Mouse (Mus musculus): ENCODE results near the gene Eaf1.
"Not testable (repeated sequence)": the region's sequence is repeated elsewhere in the genome, so short reads cannot be mapped to it uniquely, and the experiment has no call there.

Eaf1 gene

DNA sequence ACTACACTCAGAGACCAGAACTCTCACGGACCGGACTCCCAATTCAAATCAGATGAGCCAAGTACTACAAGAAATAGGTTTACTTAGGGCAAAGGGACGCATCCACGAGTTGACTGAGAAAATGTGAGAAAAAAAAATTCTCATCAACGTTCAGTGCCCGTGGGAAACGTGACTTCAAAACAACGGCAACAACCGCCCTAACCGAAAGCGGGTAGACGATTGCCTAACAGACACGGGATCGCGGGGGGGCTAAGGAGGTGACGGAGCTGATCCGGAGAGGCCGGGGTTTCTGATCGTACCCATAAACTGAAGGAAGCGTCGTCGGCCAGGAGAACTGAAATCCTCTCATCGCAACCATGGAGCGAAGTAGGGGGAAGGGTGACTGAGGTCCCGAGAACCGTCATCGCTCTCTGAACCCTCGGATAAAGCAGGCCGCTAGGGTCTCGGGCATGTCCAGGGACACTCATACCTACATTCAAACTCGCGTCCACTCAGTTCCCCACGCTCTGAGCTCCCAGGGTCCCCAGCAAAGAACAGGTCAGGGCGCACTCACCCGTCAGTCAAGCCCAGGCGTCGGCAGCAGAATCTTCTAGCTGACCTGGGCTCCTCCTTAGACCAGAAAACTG, at the start of gene Eaf1:
Gene Eaf1 (plus strand): TSS at position 51 of the 626 bp plus-strand sequence.
- DNase-seq (ENCODE audit: low spot score) = no peak

DNA sequence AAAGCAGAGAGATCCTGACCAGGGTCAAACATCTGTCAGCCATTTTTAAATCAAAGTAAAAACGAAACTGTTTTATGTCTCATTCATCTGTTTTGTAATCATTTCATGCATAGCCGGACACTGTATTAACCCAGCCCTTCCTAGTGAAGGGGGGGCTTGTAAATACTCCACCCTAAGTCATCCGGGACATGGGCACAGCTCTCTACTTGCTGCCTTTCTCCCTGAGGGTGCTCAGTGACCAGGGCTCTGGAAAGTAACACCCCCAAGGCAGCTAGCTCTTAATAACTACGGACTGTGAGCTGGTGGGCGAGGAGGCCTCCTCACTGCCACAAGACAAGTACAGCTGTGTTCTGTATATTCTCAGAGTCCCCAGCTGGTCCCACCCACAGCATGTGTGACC, 45.2 kb upstream of the Eaf1 start:
- no peak for DNase-seq (ENCODE audit: low spot score)

DNA sequence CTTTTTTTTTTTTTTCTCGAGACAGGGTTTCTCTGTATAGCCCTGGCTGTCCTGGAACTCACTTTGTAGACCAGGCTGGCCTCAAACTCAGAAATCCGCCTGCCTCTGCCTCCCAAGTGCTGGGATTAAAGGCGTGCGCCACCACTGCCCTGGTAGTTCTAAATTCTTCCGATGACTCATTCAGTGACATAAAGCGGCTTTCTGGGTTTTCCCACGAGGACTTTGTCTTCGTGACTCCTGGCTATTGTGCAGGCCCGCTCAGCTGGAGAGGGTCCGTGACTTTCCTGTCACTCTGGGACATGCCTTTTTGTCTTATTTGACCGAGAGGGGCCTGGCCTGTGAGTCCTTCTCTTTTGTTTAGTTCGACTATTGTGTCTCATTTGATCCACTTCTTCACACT, 40.3 kb upstream of the Eaf1 start:
- DNase-seq (ENCODE audit: low spot score) = not testable (repeated sequence)

DNA sequence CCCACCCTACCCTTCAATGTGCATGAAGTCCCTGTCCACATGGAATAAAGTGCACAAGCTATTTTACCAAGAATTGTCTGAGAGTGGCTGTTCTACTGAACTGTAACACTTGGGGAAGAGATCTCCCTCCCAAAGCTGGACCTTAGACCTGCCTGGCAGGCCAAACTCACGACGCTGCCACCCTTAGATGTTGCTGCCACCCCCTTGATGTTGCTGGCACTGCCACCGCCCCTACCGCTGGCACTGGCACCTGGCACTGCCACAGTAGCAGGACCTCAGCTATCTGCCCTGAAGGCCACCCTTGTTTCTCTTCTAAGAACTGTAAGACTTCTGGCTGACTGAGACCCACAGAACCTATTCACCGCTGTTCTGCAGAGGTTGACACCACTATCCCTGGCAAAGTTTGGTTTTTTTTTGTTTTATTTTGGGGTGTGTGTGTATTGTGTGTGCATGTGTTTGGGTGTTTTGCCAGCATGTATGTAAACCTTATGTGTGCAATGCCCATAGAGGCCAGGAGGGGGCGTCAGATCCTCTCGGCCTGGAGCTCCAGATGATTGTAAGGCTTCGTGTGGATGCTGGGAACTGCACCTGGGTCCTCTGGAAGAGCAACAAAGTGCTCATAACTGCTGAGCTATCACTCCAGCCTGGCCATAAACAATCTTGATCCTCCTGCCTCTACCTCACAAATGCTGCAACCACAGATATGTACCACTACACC, 39.2 kb upstream of the Eaf1 start:
- no peak for DNase-seq (ENCODE audit: low spot score)

- DNase-seq (ENCODE audit: low spot score) = no peak
These were observed 38.0 kb upstream of the Eaf1 start for GRCm38 (mm10) chr14:31456064-31456721.

- no peak for DNase-seq (ENCODE audit: low spot score)
These were observed 36.2 kb upstream of the Eaf1 start for GRCm38 (mm10) chr14:31458006-31458405.

- not testable (repeated sequence) for DNase-seq (ENCODE audit: low spot score)
These were observed 32.0 kb upstream of the Eaf1 start for GRCm38 (mm10) chr14:31462226-31462625.

DNA sequence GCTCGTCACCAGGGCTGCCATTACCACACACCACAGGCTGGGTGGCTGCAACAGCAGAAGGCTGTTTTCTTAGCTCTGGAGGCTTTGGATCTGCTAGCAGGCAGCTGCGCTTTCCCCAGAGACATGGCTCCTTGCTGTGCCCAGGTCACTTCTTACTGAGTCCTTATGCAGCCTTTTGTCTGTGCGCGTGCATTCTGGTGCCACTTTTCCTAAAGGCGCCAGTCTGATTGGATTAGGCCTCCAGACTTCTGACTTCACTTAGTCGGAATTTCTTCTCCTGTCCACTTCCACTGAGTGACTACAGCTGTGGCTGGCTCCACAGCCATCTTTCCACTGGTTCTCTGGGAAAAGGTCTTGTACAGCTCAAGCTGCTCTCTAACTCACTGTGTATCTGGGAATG, 31.3 kb upstream of the Eaf1 start:
- DNase-seq (ENCODE audit: low spot score) = no peak

GRCm38 (mm10) chr14:31464176-31464575, 30.0 kb upstream of the Eaf1 start:
- no peak for DNase-seq (ENCODE audit: low spot score)

DNA sequence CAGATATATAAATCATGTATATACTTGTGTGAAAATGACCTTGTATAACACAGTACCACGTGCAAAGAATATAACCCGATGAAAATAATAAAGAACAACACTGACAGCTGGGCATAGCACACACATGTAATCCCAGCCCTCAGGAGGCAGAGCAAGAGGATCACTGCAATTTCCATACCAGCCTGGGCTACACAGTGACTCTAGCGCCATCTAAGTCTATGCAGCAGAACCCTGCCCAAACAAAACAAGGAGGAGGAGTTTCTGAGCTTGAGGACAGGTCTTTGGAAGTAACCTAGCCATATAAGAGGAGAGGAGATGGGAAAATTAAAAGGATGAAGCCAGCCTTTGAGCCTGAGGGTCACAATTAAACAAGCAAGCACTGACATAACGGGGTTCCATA, 24.5 kb upstream of the Eaf1 start:
- DNase-seq (ENCODE audit: low spot score) = no peak

GRCm38 (mm10) chr14:31472451-31473061, 21.6 kb upstream of the Eaf1 start:
- peak; percentile 41 for DNase-seq (ENCODE audit: low spot score)

DNA sequence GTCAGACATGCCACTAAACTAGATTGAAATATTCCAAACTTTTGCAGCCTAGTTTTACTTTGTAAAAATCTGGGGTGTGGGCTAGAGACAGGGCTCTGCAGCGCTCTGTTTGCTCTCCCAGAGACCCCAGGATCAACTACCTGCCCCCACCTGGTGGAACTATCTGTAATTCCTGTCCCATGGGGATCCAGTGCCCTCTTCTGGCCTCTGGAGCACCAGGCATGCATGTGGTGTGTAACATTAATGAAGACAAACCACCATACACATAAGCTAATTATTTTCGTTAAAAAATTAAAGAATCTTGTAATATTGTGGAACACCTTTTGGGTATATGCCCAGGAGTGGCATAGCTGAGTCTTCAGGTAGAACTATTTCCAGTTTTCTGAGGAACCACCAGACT, 20.9 kb upstream of the Eaf1 start:
- DNase-seq (ENCODE audit: low spot score) = no peak

DNA sequence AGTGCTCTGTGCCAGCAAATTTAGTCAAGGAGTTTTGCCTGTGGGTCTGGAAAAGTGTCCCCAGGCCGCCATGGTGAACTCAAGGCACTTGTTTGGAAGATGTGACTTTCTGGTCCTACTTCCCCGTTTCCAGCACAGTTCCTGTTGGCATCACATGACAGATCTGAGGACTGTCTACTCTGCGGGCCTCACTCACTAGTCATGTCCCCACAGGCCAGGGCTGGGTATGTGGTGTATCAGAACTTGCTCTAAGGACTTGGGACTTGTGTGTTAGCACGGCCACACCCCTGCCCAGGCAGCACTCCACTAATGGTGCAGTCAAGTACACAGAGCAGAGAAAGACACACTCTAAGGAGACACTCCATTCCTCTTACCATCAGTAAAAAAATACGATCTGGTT, 11.8 kb upstream of the Eaf1 start:
- no peak for DNase-seq (ENCODE audit: low spot score)

DNA sequence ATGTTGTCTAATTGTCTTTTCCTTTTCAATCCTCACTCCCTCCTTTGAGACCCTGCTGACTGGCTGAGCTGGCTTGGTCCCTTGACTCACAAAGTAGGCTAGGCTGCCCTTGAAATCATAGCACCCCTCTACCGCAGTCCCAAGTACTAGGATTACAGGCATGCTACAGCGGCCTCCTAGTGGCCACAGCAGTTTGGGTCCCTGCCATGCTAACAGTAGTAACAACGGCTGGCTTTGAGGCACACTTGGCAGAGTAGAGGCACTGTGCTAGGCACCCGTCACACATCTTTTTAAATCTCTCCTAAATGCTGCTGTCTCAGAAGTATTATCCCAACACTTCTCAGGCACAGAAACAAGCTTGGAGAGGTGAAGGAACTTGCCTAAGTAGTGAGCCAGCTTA, 7.7 kb upstream of the Eaf1 start:
- DNase-seq (ENCODE audit: low spot score) = no peak

DNA sequence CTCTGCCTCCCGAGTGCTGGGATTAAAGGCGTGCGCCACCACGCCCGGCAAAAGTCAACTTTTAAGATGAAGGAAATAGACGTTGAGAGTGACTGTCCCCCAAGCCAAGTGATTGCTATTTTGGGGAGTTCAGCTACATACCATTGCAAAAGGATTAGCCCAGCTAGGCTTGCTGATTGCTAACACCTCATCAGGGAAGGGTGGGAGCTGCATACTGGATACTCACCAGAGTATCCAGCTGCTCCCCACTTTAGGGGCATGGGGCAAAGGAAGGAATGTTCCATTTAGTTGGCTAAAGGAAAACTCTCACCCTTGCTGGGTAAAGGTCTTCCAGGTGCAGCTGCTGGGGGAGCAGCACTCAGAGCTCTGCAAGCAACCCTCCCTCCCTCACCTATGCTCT, 6.1 kb upstream of the Eaf1 start:
- DNase-seq (ENCODE audit: low spot score) = no peak

DNA sequence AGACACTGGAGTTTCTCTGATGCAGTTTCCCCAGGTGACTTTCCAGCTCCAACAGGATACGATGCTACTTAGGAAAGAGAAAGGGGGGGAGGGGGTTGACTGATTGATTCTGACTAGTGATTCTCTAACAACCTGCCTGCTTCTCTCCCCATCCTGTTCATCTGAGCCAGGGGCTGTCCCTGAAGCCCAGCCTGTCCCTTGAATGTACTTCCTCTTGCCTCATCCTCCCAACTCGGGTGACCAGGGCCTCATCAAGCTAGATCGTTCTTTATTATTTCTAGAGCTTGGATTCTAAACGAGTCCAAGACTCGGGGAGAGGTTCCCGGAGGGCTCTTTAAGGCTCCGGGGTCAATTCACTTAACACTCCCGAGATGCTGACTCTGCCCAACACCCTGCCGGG, 298 bp upstream of the Eaf1 start:
- no peak for DNase-seq (ENCODE audit: low spot score)

GRCm38 (mm10) chr14:31494975-31495455, 816 bp downstream of the Eaf1 start, which contains the start of gene Mettl6:
TSS of gene Mettl6 (minus strand) at chr14:31495040.
- DNase-seq (ENCODE audit: low spot score) = peak; percentile 75

- DNase-seq (ENCODE audit: low spot score) = no peak
These were observed 1.3 kb downstream of the Eaf1 start for GRCm38 (mm10) chr14:31495538-31495937.

DNA sequence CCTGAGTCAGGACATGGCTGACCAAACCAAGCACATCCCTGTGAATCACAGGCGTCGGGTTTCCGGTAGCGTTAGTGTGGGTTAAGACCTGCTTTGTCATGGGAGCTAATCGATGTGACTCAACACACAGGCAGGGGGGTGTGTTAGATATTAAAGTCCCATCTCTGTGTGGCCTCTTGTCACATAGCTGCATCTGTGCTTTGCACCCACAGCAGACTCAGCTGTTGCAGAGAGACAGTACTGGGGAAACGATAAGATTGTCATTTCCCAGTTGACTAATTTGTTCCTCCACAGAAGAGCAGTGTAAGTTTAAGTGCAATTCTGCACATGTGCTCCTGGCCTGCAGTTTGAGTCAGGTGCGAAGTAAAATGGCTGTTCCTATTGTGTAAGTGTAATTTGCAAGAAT, 2.0 kb downstream of the Eaf1 start:
- no peak for DNase-seq (ENCODE audit: low spot score)

DNA sequence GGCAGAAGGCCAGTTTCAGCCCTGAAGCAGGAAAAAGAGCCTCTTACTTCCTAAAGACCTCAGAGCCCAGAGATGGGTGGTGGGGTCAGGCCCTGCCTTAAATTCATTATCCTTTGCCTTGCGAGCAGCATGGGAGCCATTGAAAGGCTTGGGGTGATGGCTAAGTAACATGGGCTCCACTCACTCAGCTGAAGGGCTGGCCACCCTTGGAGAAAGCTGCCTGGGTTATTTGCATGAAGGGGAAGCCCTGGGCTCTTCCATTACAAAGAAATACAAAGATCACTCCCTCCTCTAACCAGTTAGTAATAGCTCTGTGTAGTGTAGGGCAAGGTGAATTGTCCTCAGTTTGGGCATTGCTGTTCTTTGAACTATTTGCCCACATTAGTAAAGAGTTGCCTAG, 5.3 kb downstream of the Eaf1 start:
- DNase-seq (ENCODE audit: low spot score) = no peak

- no peak for DNase-seq (ENCODE audit: low spot score)
These were observed 9.2 kb downstream of the Eaf1 start for GRCm38 (mm10) chr14:31503406-31503805.

DNA sequence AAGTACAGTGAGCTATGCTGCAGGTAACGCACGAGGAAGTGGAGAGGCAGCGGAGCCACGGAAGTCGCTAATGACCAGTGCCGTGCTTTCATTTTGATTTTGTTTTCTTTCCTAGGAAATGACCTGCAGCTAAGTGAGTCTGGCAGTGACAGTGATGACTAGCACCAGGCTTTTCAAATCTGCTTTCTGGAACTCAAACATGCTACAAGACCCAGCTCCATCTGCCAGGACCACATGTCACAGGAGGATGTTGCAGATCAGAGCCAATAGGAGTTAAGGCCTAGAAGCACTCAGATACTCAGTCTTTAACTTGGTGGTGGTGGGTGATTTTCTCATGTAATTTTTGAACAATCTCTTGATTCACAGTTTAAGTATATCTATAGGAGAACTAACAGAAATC, 12.3 kb downstream of the Eaf1 start:
- DNase-seq (ENCODE audit: low spot score) = no peak

- no peak for DNase-seq (ENCODE audit: low spot score)
These were observed 15.7 kb downstream of the Eaf1 start for GRCm38 (mm10) chr14:31509911-31510310.

All from left cerebral cortex, adult 11 months (tissue).